Mouse (Mus musculus): ENCODE data around the gene Slc2a3. TPM values are rescaled to one million over a fixed set of nuclear protein-coding genes. Genes with fewer than 3 reads are reported as not detected.
"Not testable (repeated sequence)": the region's sequence is repeated elsewhere in the genome, so short reads cannot be mapped to it uniquely, and the experiment has no call there.

Slc2a3 gene
- total RNA-seq, 2 experiments from 2014 or later = 2.7 to 4.8 TPM

DNA sequence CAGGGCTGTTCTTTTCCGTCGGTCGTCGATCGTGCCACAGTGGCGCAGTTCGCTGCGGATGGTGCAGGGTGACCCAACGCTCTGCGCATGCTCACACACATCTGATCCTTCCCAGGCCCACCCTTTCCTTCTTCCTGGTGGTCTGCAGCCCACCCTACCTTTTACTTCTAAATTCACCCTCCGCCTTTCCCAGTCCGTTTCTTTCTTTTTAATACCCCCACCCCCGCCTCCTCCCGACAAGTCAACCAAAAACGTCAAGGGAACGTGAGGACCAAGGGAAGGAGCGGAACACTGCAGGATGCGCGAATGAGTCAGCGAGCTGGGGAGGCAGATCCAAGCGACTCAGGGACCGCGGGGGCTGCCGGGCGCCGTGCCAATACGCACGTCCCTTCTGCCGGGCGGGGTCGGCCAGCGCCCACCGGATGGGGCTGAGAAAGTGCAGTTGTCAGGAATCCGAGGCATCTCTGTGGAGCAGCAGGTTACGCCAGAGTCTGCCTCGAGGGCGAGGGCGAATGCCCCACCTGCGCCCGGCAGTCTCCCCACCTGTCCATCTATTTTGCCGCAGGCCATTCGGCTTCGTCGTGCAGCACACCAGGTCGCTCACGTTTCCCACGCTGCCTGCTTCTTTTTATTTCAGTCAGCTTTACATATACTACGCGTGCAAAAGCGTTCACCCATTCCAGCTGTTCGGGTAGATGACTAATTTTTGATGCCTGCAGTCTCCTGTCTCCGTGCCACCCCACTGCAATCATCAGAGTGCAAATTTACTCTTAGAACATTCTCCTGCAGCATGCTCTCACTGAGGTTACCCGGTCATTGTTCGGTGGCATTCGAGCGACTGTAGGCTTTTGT lies 36.8 kb downstream of the Slc2a3 start:
- DNase-seq (ENCODE audit: low spot score in 2 of 2) = peak in 1 of 2 experiments; percentile 42

- no peak for DNase-seq (ENCODE audit: low spot score in 2 of 2)
Observed at GRCm38 (mm10) chr6:122763844-122764445, 37.5 kb downstream of the Slc2a3 start.

DNA sequence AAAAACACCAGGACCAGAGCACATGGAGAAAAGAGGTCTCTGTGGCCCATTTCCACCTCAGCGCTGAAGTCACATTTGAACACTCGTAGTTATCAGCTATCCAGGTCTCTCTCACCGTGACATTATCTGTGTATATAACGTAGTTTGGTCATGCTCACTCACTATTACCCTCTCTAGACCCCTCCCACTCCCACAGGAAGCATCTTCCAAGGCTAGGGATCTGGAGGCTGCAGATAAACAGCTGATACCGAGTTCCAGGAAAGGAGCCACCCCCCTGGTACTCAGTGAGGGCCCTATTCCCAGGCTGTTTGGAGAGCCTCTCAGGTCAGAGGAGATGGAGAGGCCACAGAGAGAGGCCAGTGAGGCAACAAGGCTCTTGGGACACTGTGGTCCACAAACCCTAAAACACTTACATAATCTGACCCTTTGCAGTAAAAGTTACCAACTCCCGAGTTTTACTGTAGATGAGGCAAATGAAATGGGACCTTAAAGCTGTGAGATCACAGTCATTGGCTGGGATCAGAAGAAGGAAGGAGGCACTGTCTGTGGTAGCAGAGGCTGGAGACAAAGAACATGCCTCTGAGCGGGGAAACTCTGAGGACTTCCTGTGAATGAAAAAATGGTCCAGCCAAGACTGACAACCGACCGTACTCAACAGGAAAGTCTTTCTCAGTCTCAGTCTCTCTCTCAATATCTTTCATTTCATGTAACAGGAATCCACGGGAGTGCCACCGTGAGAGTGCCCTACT lies 38.3 kb downstream of the Slc2a3 start:
- DNase-seq (ENCODE audit: low spot score in 2 of 2) = no peak

DNA sequence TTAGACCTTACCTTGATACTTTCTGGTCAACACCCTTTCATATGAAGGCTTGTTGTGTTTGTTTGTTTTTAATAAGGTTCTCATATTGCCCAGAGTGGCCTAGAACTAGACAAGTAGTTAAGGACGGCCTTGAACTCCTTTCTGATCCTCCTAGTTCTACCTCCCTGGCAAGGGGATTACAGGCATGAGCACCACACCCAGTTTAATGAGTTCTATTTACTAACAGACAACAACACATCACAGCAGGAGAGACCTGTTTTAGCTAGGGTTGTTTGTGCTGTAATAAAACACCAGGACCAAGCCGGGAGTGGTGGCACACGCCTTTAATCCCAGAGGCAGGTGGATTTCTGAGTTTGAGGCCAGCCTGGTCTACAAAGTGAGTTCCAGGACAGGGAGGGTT lies 39.0 kb downstream of the Slc2a3 start:
- no peak for DNase-seq (ENCODE audit: low spot score in 2 of 2)

DNA sequence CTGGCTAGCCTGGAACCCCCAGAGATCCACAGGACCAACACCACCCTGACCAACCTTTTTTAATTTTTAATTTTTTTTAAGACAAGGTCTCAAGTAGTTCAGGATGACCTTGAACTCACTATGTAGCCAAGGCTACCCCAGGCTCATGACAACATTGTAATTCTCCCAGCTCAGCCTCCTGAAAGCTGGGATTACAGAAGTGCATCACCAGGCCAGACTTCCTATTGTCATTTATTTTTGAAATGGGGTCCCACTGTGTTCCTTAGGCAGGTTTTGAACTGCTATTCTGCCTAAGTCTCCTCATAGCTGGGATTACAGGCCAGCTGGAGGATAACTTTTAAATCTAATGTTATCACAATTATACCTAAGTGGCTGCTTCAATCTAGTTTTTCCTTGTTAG lies 39.5 kb downstream of the Slc2a3 start:
- no peak for DNase-seq (ENCODE audit: low spot score in 2 of 2)

DNA sequence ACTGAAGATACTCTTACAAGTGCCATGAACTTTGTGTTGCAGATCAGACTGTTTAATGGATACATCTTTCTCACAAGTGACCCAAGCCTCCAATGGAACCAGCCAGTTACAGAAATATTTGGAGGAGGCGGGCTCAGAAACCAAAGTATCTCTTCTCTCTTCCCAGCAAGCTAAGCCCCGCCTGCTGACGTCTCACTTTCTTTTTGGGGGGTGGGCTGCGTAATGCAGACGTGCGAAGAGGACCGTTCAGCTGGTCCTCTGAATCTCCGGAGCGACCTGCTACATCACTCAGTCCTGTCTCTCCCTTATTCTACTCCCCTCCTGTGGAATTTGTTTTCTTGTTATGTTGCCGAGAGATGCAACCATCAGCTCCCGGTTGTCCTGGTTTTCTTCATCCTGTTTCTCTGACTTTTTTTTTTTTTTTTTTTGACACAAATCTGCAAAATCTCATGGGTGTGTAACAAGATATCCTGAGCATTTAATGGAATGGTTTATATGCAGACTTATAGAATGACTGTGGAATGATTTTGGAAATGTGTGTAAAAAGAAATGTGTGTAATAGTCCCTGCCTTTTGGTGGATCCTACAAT lies 40.3 kb downstream of the Slc2a3 start:
- DNase-seq (ENCODE audit: low spot score in 2 of 2) = peak in 1 of 2 experiments; percentile 57

- DNase-seq (ENCODE audit: low spot score in 2 of 2) = no peak
Observed at GRCm38 (mm10) chr6:122758732-122759131, 42.7 kb downstream of the Slc2a3 start.

- DNase-seq (ENCODE audit: low spot score in 2 of 2) = no peak
Observed at GRCm38 (mm10) chr6:122755913-122756312, 45.5 kb downstream of the Slc2a3 start.

- DNase-seq (ENCODE audit: low spot score in 2 of 2) = no peak
Observed at GRCm38 (mm10) chr6:122750579-122750978, 50.9 kb downstream of the Slc2a3 start.

GRCm38 (mm10) chr6:122744505-122745249 lies 56.8 kb downstream of the Slc2a3 start:
- no peak for DNase-seq (ENCODE audit: low spot score in 2 of 2)

GRCm38 (mm10) chr6:122743353-122743752 lies 58.1 kb downstream of the Slc2a3 start:
- no peak for DNase-seq (ENCODE audit: low spot score in 2 of 2)

- DNase-seq (ENCODE audit: low spot score in 2 of 2) = no peak
Observed at GRCm38 (mm10) chr6:122742228-122742899, 59.1 kb downstream of the Slc2a3 start.

GRCm38 (mm10) chr6:122741460-122742227 lies 59.8 kb downstream of the Slc2a3 start:
- DNase-seq (ENCODE audit: low spot score in 2 of 2) = no peak

DNA sequence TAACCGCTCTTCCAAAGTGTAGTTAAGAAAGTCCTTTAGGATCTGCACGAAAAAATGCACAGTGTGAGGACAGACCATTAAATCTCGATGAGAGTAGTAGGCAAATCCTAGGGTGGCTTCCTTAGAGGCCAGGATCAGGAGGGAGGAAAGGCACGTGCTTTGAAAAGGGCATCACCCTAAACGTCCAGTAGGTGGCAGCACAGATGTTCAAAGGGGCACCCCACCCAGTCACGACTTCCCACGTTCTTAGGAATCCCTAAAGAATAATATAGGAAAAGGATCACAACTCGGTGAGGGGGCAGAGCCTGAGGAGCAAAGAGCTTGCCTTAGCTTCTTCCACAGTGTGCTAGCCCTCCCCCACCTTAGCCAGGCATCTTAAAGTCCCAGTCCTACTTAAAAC lies 61.5 kb downstream of the Slc2a3 start:
- DNase-seq (ENCODE audit: low spot score in 2 of 2) = peak; percentile 47 to 59

- peak in 1 of 2 experiments; percentile 67 for DNase-seq (ENCODE audit: low spot score in 2 of 2)
Observed at GRCm38 (mm10) chr6:122719942-122720341, 81.5 kb downstream of the Slc2a3 start.

DNA sequence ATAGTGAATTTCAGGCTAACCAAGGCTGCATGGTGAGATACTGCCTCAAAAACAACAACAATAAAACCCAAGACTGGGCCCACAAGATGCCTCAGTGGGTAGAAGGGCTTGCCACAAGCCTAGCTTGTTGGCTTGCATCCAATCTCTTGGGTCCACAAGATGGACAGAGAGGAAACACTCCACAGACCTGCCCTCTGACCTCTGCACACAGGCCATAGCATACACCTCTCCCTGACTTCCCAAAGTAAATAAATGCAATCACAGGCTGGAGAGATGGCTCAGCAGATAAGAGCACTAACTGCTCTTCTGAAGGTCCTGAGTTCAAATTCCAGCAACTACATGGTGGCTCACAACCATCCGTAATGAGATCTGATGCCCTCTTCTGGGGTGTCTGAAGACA lies 83.2 kb downstream of the Slc2a3 start:
- DNase-seq (ENCODE audit: low spot score in 2 of 2) = not testable (repeated sequence)

DNA sequence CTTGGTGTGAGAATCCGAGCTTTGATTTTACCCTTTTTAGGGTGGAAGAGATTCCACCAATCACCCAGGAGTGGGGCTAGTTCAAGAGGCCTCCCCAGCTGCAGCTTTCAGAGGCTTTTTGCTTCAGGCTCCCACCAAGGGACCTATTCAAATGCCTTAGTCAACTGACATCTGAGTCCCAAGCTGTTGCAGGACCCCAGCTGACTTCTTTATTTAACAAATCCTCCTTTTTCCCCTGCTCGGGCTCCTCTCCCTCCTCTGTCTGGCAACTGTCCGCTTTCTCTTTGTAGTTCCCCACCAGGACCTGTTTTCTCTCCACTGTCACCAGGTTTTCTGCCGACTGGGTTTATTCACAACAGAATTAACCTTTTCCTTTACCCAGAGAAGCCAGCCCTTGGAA lies 85.6 kb downstream of the Slc2a3 start:
- DNase-seq (ENCODE audit: low spot score in 2 of 2) = no peak

DNA sequence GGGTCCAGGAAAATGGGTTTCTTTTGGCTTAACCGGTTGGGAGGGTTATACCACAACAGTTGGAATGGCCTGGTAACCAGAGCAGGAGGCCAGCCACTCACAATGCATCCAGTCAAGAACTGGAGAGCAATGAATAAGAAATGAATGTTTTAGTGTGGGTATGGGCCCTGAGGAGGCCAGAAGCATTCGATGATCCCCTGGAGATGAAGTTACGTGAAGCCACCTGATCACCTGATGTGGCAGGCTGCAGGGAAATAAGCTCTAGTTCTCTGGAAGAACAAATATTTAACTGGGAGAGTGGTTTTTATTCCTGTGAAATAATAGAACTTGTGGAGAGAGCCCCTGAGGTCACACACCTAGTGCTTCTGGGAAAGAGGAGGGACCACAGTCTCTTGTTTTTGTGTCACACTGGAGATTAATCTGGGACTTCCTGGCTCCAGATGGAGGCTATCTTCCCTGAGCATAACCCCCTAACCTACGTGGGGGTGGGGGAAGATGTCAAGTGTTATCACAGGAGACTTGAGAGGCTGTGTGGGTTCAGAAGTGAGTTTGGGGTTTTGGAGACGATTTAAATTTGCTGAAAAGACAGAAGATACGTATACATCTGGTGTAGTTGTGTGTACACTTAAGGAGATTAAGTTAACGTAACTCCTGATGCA lies 86.6 kb downstream of the Slc2a3 start:
- DNase-seq (ENCODE audit: low spot score in 2 of 2) = no peak

GRCm38 (mm10) chr6:122713116-122713515 lies 88.3 kb downstream of the Slc2a3 start:
- DNase-seq (ENCODE audit: low spot score in 2 of 2) = peak in 1 of 2 experiments; percentile 12
